Mouse (Mus musculus): ENCODE results near the gene Fam83f. TPM values are rescaled to one million over a fixed set of nuclear protein-coding genes. Genes with fewer than 3 reads are reported as not detected.

The Fam83f gene
- polyA plus RNA-seq, 1 experiment from 2014 or later: 0.39 TPM

DNA sequence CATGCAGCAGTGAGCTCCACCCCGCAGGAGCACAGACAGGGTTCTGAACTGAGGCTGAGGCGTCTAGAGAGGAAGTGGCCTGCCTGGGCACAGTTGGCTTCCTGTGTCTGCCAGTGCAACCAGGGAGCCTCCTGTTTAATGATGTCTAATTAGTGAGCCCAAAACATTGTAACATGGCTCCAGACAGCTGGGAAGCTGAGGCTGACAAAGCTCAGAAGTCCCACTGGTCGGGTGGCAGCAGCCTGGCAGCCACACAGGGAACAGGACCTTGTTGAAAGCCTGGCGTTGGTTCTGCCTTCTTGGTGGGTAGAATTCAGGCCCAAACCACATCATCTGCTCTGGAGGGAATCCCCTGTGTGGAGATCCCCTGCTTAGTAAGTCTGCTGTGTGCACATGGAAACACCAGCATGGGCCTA lies 9.8 kb downstream of the Fam83f start:
- Histone ChIP-seq H3K9me3 (ENCODE audit: control insufficient read depth, low read length) (no peaks in the 10 kb centered on the region), H3K9ac (ENCODE audit: low read depth, low read length) (no peak overlapping the region), H3K27ac (ENCODE audit: low read depth, low read length) (no peak overlapping the region), H3K4me2 (ENCODE audit: low read length) (no peak overlapping the region), H3K27me3 (replicated peaks; ENCODE audit: control insufficient read depth, insufficient read depth, low read length) (no peaks in the 10 kb centered on the region), H3K4me1 (ENCODE audit: control insufficient read depth, insufficient read depth, low read depth, low read length) (peaks cover 29% of the 10 kb centered on the region), H3K4me3 (ENCODE audit: low read length) (no peak overlapping the region), H3K36me3 (ENCODE audit: control insufficient read depth, insufficient read depth, low read length) (no peaks in the 10 kb centered on the region)
- no peak for ATAC-seq
- 57% methylated on average over 4 of the region's 4 CpGs for WGBS

DNA sequence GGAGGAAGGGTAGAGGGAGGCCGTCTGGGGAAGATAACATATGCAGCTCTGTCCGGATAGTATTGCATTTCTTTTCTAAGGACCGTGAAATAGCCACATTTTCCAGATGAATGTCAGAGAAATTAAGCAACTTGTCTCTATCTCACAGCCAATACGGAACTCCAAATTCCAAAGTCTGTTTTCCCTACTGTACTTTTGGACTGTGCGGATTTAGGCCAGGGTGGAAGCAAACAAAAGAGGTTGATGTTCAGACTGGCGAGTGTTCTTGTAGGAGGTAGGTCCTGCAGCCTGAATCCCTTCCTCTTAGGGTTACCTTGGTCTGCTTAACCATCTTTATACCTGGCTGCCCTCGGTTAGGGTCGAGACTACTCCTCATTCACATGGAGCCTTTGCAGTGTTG lies 10.7 kb downstream of the Fam83f start:
- ATAC-seq: no peak
- no peak overlapping the region for H3K27ac ChIP-seq (ENCODE audit: low read depth, low read length)
- no peaks in the 10 kb centered on the region for H3K9me3 ChIP-seq (ENCODE audit: control insufficient read depth, low read length)
- H3K27me3 ChIP-seq (replicated peaks; ENCODE audit: control insufficient read depth, insufficient read depth, low read length): no peaks in the 10 kb centered on the region
- H3K9ac ChIP-seq (ENCODE audit: low read depth, low read length): no peak overlapping the region
- 79% methylated on average over 8 of the region's 8 CpGs for WGBS
- H3K36me3 ChIP-seq (ENCODE audit: control insufficient read depth, insufficient read depth, low read length): no peaks in the 10 kb centered on the region
- no peak overlapping the region for H3K4me3 ChIP-seq (ENCODE audit: low read length)
- no peak overlapping the region for H3K4me2 ChIP-seq (ENCODE audit: low read length)
- peaks cover 29% of the 10 kb centered on the region for H3K4me1 ChIP-seq (ENCODE audit: control insufficient read depth, insufficient read depth, low read depth, low read length)

- no peak overlapping the region for H3K4me3 ChIP-seq (ENCODE audit: low read length)
- peaks cover 29% of the 10 kb centered on the region for H3K4me1 ChIP-seq (ENCODE audit: control insufficient read depth, insufficient read depth, low read depth, low read length)
- H3K27me3 ChIP-seq (replicated peaks; ENCODE audit: control insufficient read depth, insufficient read depth, low read length): no peaks in the 10 kb centered on the region
- H3K9ac ChIP-seq (ENCODE audit: low read depth, low read length): no peak overlapping the region
- no peak overlapping the region for H3K4me2 ChIP-seq (ENCODE audit: low read length)
- 95% methylated on average over 6 of the region's 6 CpGs for WGBS
- no peak for ATAC-seq
- H3K36me3 ChIP-seq (ENCODE audit: control insufficient read depth, insufficient read depth, low read length): no peaks in the 10 kb centered on the region
- H3K27ac ChIP-seq (ENCODE audit: low read depth, low read length): no peak overlapping the region
- no peaks in the 10 kb centered on the region for H3K9me3 ChIP-seq (ENCODE audit: control insufficient read depth, low read length)
These were observed 11.5 kb downstream of the Fam83f start for GRCm38 (mm10) chr15:80683151-80683550.

DNA sequence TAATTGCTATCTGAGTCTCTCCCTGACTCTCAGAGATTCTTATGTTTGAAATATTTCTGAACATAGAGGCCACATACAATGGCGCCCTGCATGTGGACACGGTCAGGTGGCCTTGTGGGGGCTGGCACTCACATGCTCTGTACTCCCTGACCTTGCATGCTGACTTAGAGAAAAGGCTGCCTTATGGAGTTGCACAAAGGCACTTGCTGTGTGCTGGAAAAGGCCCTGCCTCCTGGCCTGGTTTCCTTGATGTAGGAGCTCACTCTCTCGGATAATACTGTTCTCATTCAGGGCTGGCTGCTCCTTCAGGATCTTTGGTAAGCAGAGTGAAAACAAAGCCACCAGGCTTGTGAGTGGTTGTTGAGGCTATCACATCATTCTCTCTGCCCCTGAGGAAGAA lies 12.3 kb downstream of the Fam83f start:
- Histone ChIP-seq H3K4me3 (ENCODE audit: low read length) (no peak overlapping the region), H3K9ac (ENCODE audit: low read depth, low read length) (no peak overlapping the region), H3K9me3 (ENCODE audit: control insufficient read depth, low read length) (no peaks in the 10 kb centered on the region), H3K4me2 (ENCODE audit: low read length) (no peak overlapping the region), H3K36me3 (ENCODE audit: control insufficient read depth, insufficient read depth, low read length) (no peaks in the 10 kb centered on the region), H3K27ac (ENCODE audit: low read depth, low read length) (0 out of 2 replicates have a peak overlapping the region, but pooled peaks have one; percentile 1), H3K27me3 (replicated peaks; ENCODE audit: control insufficient read depth, insufficient read depth, low read length) (no peaks in the 10 kb centered on the region), H3K4me1 (ENCODE audit: control insufficient read depth, insufficient read depth, low read depth, low read length) (peaks cover 29% of the 10 kb centered on the region)
- peak; percentile 35; the same call in 1 of the 2 replicates for ATAC-seq
- 44% methylated on average over 3 of the region's 3 CpGs for WGBS

DNA sequence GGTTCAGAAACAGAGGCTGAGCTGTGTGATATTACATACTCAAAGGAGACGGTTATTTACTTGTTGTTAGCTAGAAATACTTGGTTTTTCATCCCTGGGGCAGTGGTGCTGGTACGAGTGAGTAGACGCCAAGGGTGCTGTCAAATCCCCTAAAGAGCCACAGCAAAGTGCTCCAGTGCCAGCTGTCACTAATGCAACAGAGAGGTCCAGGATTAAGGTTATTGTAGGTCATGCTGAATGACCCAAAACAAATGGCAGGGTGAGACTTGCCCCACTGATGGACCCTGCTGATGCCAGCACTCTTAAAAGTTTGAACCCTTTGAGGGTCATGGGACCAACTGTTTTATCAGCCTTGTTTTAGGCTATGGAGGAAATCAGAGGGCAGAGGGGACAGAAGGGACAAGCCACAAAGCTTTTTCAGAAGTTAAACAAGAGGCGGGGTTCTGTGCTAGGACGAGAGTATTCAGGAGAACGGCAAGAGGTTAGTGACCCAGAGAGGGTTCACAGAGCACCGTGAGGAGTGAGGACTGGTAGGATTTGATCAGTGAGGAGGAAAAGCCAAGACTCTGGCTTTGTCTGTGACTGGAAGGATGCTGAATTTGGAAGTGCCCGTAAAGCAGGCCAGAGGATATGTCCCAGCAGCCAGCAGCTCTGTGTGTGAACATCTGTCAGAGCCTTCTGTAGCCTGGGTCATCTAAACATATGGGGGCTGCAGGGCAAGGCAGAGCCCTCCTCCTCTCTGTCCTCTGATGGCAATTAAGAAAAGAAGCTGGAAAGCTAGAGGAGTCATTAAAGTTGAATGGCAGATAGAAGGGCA lies 13.3 kb downstream of the Fam83f start:
- no peak; the same call in none of the 2 replicates for ATAC-seq
- H3K27ac ChIP-seq (ENCODE audit: low read depth, low read length): peak overlapping the region; percentile 31
- no peaks in the 10 kb centered on the region for H3K27me3 ChIP-seq (replicated peaks; ENCODE audit: control insufficient read depth, insufficient read depth, low read length)
- no peaks in the 10 kb centered on the region for H3K9me3 ChIP-seq (ENCODE audit: control insufficient read depth, low read length)
- H3K9ac ChIP-seq (ENCODE audit: low read depth, low read length): 0 out of 2 replicates have a peak overlapping the region, but pooled peaks have one; percentile 8
- H3K4me1 ChIP-seq (ENCODE audit: control insufficient read depth, insufficient read depth, low read depth, low read length): peaks cover 22% of the 10 kb centered on the region
- 20% methylated on average over 8 of the region's 8 CpGs for WGBS
- no peak overlapping the region for H3K4me3 ChIP-seq (ENCODE audit: low read length)
- no peaks in the 10 kb centered on the region for H3K36me3 ChIP-seq (ENCODE audit: control insufficient read depth, insufficient read depth, low read length)
- no peak overlapping the region; the same call in 1 of the 2 replicates for H3K4me2 ChIP-seq (ENCODE audit: low read length)

GRCm38 (mm10) chr15:80685603-80685895 lies 13.9 kb downstream of the Fam83f start:
- no peaks in the 10 kb centered on the region for H3K9me3 ChIP-seq (ENCODE audit: control insufficient read depth, low read length)
- peak overlapping the region; percentile 12; the same call in 1 of the 2 replicates for H3K4me2 ChIP-seq (ENCODE audit: low read length)
- H3K27ac ChIP-seq (ENCODE audit: low read depth, low read length): peak overlapping the region; percentile 31
- peaks cover 17% of the 10 kb centered on the region for H3K4me1 ChIP-seq (ENCODE audit: control insufficient read depth, insufficient read depth, low read depth, low read length)
- H3K27me3 ChIP-seq (replicated peaks; ENCODE audit: control insufficient read depth, insufficient read depth, low read length): no peaks in the 10 kb centered on the region
- H3K36me3 ChIP-seq (ENCODE audit: control insufficient read depth, insufficient read depth, low read length): no peaks in the 10 kb centered on the region
- WGBS: 27% methylated on average over 7 of the region's 7 CpGs
- no peak overlapping the region for H3K4me3 ChIP-seq (ENCODE audit: low read length)
- H3K9ac ChIP-seq (ENCODE audit: low read depth, low read length): 0 out of 2 replicates have a peak overlapping the region, but pooled peaks have one; percentile 8
- peak; percentile 72 for ATAC-seq

- H3K36me3 ChIP-seq (ENCODE audit: control insufficient read depth, insufficient read depth, low read length): no peaks in the 10 kb centered on the region
- H3K27ac ChIP-seq (ENCODE audit: low read depth, low read length): no peak overlapping the region
- H3K9ac ChIP-seq (ENCODE audit: low read depth, low read length): no peak overlapping the region
- no peak overlapping the region for H3K4me3 ChIP-seq (ENCODE audit: low read length)
- H3K27me3 ChIP-seq (replicated peaks; ENCODE audit: control insufficient read depth, insufficient read depth, low read length): no peaks in the 10 kb centered on the region
- H3K4me2 ChIP-seq (ENCODE audit: low read length): no peak overlapping the region
- ATAC-seq: no peak
- peaks cover 19% of the 10 kb centered on the region for H3K4me1 ChIP-seq (ENCODE audit: control insufficient read depth, insufficient read depth, low read depth, low read length)
- 80% methylated on average over 7 of the region's 7 CpGs for WGBS
- no peaks in the 10 kb centered on the region for H3K9me3 ChIP-seq (ENCODE audit: control insufficient read depth, low read length)
These were observed 16.9 kb downstream of the Fam83f start for GRCm38 (mm10) chr15:80688536-80688935.

DNA sequence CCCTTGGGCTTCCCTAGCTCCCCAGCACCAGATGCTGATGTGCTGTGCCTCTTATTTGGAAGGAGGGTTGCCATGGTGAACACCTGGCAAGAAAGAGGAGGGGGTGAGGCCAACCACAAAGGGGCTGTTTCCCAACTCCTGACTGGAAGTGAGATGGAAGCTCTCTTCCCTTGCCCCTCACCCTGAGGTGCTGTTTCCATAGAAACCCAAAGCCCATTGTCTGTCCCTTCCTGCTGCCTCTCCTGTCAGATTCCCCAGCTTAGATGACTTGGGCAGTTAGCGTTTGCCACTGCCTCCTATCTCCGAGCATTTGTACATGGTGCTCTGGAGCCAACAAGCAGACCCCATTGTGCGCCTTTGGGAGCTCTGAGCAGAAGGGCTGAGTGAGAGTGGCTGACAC lies 21.8 kb downstream of the Fam83f start:
- WGBS: 23% methylated on average over 3 of the region's 3 CpGs
- Histone ChIP-seq H3K4me2 (ENCODE audit: low read length) (no peak overlapping the region), H3K4me3 (ENCODE audit: low read length) (no peak overlapping the region), H3K36me3 (ENCODE audit: control insufficient read depth, insufficient read depth, low read length) (no peaks in the 10 kb centered on the region), H3K27me3 (replicated peaks; ENCODE audit: control insufficient read depth, insufficient read depth, low read length) (no peaks in the 10 kb centered on the region), H3K4me1 (ENCODE audit: control insufficient read depth, insufficient read depth, low read depth, low read length) (peaks cover 15% of the 10 kb centered on the region), H3K9me3 (ENCODE audit: control insufficient read depth, low read length) (no peaks in the 10 kb centered on the region), H3K27ac (ENCODE audit: low read depth, low read length) (no peak overlapping the region), H3K9ac (ENCODE audit: low read depth, low read length) (0 out of 2 replicates have a peak overlapping the region, but pooled peaks have one; percentile 10)
- no peak; the same call in 1 of the 2 replicates for ATAC-seq

- WGBS: 20% methylated on average over 11 of the region's 11 CpGs
- Histone ChIP-seq H3K27ac (ENCODE audit: low read depth, low read length) (peak overlapping the region; percentile 21; the same call in 1 of the 2 replicates), H3K9ac (ENCODE audit: low read depth, low read length) (peak overlapping the region; percentile 51)
These were observed 22.7 kb downstream of the Fam83f start for GRCm38 (mm10) chr15:80694125-80694910.

More at GRCm38 (mm10) chr15:80694125-80694910, 22.7 kb downstream of the Fam83f start:
- Histone ChIP-seq H3K27me3 (replicated peaks; ENCODE audit: control insufficient read depth, insufficient read depth, low read length) (no peaks in the 10 kb centered on the region), H3K4me1 (ENCODE audit: control insufficient read depth, insufficient read depth, low read depth, low read length) (peaks cover 15% of the 10 kb centered on the region), H3K36me3 (ENCODE audit: control insufficient read depth, insufficient read depth, low read length) (no peaks in the 10 kb centered on the region), H3K4me3 (ENCODE audit: low read length) (0 out of 2 replicates have a peak overlapping the region, but pooled peaks have one; percentile 5), H3K4me2 (ENCODE audit: low read length) (peak overlapping the region; percentile 50), H3K9me3 (ENCODE audit: control insufficient read depth, low read length) (no peaks in the 10 kb centered on the region)
- ATAC-seq: peak; percentile 73
